Mouse (Mus musculus) liver, adult 2 months (tissue): ENCODE results near the gene Naf1. TPM values are rescaled to one million over a fixed set of nuclear protein-coding genes. Genes with fewer than 3 reads are reported as not detected.

Experiments used
- DNase-seq: peaks from one replicate; pipeline ENCODE4 v3.0.0-alpha.2; 2011; ENCODE audit warnings: low read depth, low spot score; ENCODE audit errors: extremely low read depth
- H3K27ac ChIP-seq: fragments of 200-500 bp; replicated peaks from 2 replicates; pipeline ENCODE4 v1.5.1; 2012; ENCODE audit warnings: low read depth, mild to moderate bottlenecking, control low read depth, inconsistent platforms, low read length; ENCODE audit not compliant: insufficient read depth
- H3K27me3 ChIP-seq: fragments of 200-500 bp; 2 replicates; pipeline ENCODE4 v1.6.1; 2012; ENCODE audit warnings: mild to moderate bottlenecking, moderate library complexity, low read length, inconsistent platforms; ENCODE audit not compliant: control insufficient read depth, insufficient read depth
- H3K36me3 ChIP-seq: fragments of 200-500 bp; 2 replicates; pipeline ENCODE4 v1.6.1; 2012; ENCODE audit warnings: low read length, inconsistent platforms; ENCODE audit not compliant: control insufficient read depth, insufficient read depth
- H3K4me1 ChIP-seq: fragments of 200-500 bp; 2 replicates; pipeline ENCODE4 v1.6.1; 2011; ENCODE audit warnings: low read length; ENCODE audit not compliant: control insufficient read depth, insufficient read depth
- H3K4me3 ChIP-seq: fragments of 200-500 bp; 2 replicates; pipeline ENCODE4 v1.5.1; 2011; ENCODE audit warnings: low read depth, mild to moderate bottlenecking, control low read depth, low read length, moderate library complexity; ENCODE audit not compliant: insufficient read depth
- H3K79me2 ChIP-seq: fragments of 200-500 bp; 2 replicates; pipeline ENCODE4 v1.6.1; 2012; ENCODE audit warnings: inconsistent platforms, mild to moderate bottlenecking, low read length, moderate library complexity; ENCODE audit not compliant: control insufficient read depth, insufficient read depth
- H3K9ac ChIP-seq: fragments of 200-500 bp; 2 replicates; pipeline ENCODE4 v1.6.1; 2012; ENCODE audit warnings: low read depth, mild to moderate bottlenecking, control low read depth, inconsistent platforms, low read length
- CTCF ChIP-seq: fragments of 200-500 bp; IDR thresholded peaks from 2 replicates; pipeline ENCODE4 v1.5.1; 2011; ENCODE audit warnings: low read depth, low read length, control low read depth
- POLR2A ChIP-seq: fragments of 200-500 bp; IDR thresholded peaks from 2 replicates; pipeline ENCODE4 v1.6.1; 2011; ENCODE audit warnings: low read length, control low read depth; ENCODE audit not compliant: insufficient read depth; ENCODE audit errors: extremely low read depth
- WGBS: fragments of 180-500 bp; shearing (Covaris S2); methylation state at CpG from one replicate; pipeline ENCODE4 v1.1.7; 2018; 5-methylcytosine and 5-hydroxymethylcytosine counted together
- polyA plus RNA-seq: library from polyadenylated mRNA; depleted of rRNA; stranded (reverse); fragments of >200 nt; gene quantifications from 2 replicates; pipeline ENCODE4 v1.2.3, GENCODE M21; 2012; rRNA removed
- total RNA-seq: library from RNA; depleted of rRNA; stranded (reverse); fragments of >200 nt; gene quantifications from 2 replicates; pipeline ENCODE4 v1.2.3, GENCODE M21; 2014; rRNA removed

Gene Naf1
- total and polyA plus RNA-seq, 2 experiments: 1.4 to 1.5 TPM

DNA sequence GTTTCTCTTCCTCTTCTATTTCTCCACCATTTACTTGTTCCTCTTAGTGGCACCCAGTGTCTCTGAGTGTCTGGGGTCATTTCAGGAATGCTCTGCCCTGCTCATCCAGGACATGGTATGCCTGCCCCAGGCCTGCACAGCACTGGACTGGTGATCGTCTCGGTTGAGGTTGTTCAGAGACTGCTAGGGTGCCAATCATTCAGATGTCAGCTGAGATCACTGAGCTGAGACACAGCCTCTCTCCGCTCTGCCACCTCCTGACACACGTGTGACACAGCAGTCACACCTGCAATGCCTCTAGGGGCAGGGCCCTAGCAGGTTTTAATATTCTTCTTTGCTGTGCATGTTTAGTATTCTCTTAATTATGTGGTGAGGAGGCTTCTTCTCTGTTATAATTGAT lies 58.5 kb downstream of the Naf1 start:
- DNase-seq: no peak
- Histone ChIP-seq H3K36me3 (no peaks in the 10 kb centered on the region), H3K4me1 (no peaks in the 10 kb centered on the region), H3K27me3 (no peaks in the 10 kb centered on the region), H3K9ac (no peak overlapping the region), H3K79me2 (no peaks in the 10 kb centered on the region), H3K27ac (no peak overlapping the region), H3K4me3 (no peak overlapping the region)
- 71% methylated on average over 4 of the region's 4 CpGs for WGBS
- TF ChIP-seq POLR2A (no peak), CTCF (no peak)

DNA sequence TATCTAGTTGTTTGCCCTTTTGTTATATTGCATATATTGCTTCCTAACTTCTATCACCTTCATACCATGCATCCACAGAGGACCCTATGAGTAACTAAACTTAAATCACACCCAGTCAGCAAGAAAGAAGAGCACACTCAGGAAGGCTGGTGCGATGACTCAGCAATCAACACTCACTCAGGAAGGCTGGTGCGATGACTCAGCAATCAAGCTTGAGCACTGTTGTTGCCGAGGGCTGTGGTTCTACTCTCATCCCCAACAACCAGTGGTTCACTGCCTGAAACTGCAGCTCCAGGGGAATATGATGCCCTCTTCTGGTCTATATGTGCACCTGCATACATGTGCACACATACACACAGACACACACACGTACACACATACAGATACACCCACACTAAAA lies 73.7 kb downstream of the Naf1 start:
- no peak overlapping the region for H3K4me3 ChIP-seq
- H3K27me3 ChIP-seq: no peaks in the 10 kb centered on the region
- DNase-seq: no peak
- no peaks in the 10 kb centered on the region for H3K4me1 ChIP-seq
- TF ChIP-seq CTCF (no peak), POLR2A (no peak)
- H3K27ac ChIP-seq: no peak overlapping the region
- no peaks in the 10 kb centered on the region for H3K36me3 ChIP-seq
- WGBS: 91% methylated on average over 4 of the region's 4 CpGs
- no peaks in the 10 kb centered on the region for H3K79me2 ChIP-seq
- no peak overlapping the region for H3K9ac ChIP-seq

GRCm38 (mm10) chr8:66936236-66936635 lies 76.2 kb downstream of the Naf1 start:
- no peak for TF ChIP-seq CTCF
- TF ChIP-seq POLR2A: no peak
- H3K4me1 ChIP-seq: no peaks in the 10 kb centered on the region
- no peak for DNase-seq
- no peak overlapping the region for H3K9ac ChIP-seq
- 83% methylated on average over 3 of the region's 3 CpGs for whole genome bisulfite sequencing
- no peak overlapping the region for H3K4me3 ChIP-seq
- H3K36me3 ChIP-seq: no peaks in the 10 kb centered on the region
- no peak overlapping the region for H3K27ac ChIP-seq
- no peaks in the 10 kb centered on the region for H3K79me2 ChIP-seq
- no peaks in the 10 kb centered on the region for H3K27me3 ChIP-seq

Other genes starting within 250 kb of the Naf1 start
- not detected in 2 replicates for gene Npy5r, start 172.1 kb upstream of the Naf1 start, total RNA-seq
- gene Npy5r, start 172.1 kb upstream of the Naf1 start, polyA plus RNA-seq: not detected in 2 replicates
- gene Npy1r, start 163.0 kb upstream of the Naf1 start, total RNA-seq: 0.09 and 0.13 TPM in 2 replicates
- 0.02 TPM in 1 of 2 replicates, not detected in the other for gene Npy1r, start 163.0 kb upstream of the Naf1 start, polyA plus RNA-seq